Mouse (Mus musculus) heart, adult 9 months (tissue): ENCODE results near the gene Nedd9.

Source experiments
- DNase-seq, 2 experiments: peaks; one replicate each; pipeline ENCODE4 v3.0.0; 2022; ENCODE audit warnings: low spot score in 2 of 2

Nedd9 gene

DNA sequence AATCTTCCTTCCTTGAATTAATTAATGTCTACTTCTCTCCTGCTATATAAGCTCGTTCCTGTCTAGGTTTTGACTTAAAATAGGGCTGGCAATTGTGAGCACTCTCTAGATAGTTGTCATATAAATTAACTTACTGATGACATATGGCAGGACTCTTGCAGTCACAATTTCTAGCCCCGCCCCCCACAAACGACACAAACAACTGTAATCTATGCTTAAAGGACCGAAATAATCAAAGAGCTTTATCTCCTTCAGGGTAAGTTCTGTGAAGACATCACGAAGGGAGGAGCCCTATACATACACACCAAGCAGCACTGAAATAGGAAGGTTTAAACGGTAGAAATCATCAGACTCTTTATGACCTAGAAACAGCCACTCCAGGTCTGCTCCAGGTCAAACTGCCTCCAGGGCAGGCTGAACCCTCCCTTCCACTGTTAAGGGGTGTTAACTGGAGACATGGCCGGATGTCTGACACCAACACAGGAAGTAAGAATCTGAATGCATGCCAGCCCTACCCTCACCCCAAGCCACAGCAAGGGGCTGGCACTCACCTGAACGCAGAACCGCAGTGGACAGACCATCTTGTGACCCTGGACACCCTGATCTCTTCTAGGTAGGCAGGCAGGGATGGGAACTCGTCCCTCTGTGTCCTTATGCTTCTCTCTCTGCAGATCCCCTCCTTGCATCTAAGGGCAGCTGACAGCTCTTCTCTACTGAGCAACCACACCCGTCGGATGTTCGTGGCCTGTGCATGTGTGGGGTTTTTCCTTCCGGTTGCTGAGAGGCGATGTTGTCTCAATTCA lies at the start of gene Nedd9:
Gene Nedd9, minus strand, starts transcription at position 757 of the 803 bp plus-strand sequence.
- peak; percentile 73 to 80 for DNase-seq

DNA sequence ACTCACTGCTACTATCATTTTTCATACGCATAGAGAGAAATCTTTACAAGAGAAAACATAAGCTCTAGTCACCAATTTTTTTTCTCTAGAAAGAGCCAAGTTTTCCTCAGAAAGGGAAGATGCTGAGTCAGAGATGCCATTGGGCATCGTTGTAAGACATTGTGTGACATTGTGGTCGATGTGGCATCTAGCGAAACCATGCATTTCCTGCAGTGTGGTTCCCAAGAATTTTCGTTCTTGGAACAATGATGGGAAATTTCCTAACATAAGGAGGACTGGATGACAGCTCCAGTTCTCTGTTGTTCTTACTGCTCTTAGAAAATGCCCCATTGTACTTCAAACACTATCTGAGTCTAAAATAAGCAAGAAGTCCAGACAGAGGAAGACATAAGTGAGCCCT lies 45.5 kb upstream of the Nedd9 start:
- no peak for DNase-seq

DNA sequence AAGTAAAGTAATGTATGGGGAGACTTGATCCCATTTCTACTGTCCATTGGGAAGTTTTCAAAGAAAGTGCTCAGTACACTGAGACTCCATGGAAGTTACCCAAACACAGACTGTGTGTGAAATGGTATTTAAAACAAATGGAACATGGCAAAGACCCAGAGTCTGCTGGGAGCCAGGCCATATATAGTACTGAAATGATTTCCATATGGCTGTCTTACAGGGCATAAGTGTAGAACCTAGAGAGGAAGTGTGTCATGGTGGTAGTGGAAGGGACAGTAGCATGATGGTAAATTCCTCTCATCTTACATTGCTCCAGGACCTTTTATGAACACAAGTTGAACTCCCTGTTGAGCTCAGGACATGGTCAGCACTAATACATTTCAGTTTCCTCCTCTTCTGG lies 43.2 kb upstream of the Nedd9 start:
- no peak for DNase-seq

DNA sequence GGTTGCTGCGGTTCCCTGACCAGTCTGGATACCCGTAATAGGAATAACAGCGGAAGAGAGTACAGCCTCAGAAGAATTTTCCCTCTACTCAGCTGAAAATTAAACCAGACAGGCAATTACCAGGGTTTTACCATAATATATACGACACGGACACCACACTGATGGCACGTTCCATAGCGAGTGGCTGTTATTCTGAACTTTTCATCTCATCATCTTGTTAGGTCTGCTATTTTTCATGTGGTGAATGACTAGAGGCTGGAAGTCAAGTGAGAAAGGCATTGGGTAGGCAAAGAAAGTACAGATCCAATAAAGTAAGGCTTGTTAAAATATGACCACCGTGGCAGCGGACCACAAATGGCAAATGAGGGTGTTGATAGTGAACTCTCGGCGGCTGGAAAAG lies 37.0 kb upstream of the Nedd9 start:
- DNase-seq: no peak

DNA sequence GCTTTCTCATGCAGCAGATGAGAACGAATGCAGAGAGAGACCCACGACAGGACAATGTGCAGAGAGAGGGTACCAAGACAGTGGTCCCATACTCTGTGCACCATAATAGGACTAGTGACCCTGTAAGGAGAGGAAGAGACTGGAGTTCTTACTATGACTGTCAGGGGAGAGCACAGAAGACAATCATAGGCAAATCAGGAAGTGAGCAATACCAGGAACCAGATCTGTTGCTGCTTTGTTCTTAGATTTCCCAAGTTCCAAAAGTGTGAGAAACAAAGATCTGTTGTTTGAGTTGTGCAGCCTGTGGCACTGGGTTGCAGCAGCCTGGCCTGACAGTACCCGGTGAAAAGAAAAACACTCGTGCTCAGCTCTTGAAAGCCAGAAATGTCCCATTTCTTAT lies 34.1 kb upstream of the Nedd9 start:
- no peak for DNase-seq

DNA sequence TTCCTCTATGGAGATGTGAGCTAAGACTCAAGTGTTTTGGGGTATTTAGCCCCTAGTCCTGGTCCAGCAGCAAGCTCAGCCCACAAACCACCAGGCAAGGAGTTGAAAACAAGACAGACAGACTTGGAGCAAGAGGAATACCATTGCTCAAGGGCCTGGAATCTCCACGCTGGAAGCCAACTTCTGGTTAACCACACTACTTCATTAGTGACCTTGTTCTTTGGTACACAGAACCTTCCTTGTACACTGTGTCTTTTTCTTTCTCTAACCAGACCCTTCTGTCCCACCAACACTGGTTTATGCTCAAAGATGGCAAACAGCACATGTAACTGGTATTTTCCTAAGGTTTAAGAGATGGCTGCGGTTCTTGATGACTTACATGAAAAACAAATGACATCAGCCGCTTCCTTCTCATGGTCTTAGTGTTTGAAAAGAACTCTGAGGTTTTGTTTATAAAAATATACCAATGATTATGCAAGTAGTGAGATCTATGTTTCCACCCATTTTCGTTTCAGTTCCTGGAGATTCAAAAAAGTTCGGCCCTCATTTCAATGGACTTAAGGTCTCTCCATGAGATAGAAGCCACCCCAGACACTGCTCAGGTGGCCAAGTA lies 33.5 kb upstream of the Nedd9 start:
- no peak for DNase-seq

DNA sequence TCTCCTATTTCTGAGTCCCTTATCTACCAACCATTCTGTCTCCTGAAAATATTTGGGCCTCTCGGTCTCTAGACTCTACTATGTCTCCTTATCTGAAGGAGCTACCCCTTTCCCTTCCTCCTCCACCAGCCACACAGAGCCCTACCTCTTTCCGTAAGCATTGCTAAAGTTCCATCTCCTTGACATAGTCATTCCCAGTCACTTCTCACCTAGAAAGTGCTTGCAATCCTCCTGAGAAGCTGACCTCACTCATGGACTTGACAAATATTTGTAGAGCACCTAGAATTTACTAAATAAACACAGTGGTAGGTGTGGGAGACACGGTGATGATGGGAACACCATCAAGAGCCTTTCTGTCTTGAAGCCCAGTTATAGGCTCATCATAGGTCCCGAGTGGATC lies 32.6 kb upstream of the Nedd9 start:
- no peak for DNase-seq

DNA sequence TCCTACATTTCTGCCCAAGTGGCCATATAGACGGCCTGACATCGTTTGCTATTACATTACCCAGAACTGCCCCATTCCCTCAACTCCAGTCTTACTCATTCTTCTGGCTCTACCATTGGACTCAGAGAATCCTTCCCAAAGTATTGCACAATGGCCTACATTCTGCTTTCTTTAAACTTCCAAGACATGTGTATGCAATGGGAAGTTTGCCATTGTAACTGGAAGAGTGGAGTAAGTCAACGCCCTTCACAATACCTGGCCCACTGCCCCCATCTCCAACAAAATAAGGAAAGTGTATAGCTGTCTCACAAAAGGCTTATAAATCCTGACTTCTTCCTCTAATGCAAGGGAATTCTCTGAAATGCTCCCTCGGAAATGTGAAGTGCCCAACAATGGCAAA lies 30.0 kb upstream of the Nedd9 start:
- DNase-seq: peak; percentile 31 to 37

DNA sequence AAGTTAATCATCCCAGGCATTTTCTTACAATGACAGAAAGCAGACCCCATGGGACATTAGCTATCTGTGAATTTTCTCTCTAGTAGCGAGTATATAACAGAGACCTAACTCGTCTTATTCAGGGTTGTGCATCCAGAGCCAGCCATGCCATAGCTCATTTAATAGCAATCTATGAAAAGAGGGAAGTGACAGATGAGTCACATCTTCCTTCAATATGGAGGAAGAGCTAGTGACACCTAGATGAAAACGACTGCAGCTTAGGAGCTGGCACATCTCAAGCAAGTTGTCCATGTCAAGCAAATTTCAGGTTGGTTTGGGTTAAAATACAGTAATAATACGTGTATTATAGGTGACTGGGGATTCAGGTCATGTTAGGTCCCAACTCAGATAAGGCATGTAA lies 28.6 kb upstream of the Nedd9 start:
- DNase-seq: no peak

DNA sequence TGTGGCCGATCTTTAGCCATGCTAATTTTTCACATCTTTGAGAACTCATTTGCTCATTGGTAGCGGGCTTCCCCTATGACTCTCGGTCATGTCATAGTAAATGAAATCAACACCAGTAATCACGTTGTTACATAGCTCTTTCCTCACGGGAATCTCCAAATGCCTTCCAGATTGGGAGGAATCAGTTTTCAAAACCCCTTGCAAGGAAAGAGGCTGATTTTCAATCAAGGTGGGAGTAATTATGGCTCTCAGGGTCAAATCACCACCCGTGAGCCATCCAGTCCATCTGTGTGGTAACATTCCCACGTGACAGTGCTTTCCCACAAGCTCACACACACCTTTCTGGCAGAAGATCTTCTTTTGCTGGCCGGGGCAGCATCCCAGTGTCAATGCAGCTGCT lies 27.8 kb upstream of the Nedd9 start:
- DNase-seq: no peak

DNA sequence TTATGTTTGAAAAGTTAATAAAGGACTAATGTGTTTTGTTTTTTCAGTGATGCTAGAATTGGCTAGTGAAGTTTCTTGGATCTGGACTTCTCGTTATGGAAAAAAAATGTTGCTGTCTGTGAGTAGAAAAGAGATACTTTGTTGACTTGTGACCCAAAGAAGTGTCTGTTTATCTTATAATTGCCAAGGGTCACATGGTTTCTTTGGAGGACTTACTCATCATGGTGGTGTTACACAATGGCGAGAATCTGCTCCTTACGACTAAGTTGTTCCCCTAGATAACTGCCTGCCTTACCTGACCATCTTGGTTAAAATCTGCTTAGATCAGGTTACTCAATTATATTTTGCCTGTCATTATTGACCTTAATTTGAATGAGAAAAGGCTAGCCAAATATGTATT lies 26.3 kb upstream of the Nedd9 start:
- no peak for DNase-seq

DNA sequence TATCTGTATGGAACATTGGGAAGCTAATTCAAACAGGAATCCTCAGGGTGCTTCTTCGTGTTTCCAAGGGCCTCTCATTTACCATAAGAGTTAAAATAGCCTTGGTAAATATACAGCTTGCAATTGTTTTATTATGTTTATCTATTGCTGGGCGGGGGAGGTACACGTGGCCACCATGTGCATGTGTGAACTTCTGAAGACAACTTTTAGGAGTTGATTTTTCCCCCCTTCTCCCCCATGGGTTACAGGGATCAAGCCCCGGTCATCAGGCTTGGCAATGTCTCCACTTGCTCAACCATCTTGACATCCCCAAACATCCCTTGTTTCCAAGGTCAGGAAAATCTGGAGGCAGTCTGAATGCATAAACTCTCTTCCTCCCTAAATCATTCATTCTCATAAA lies 25.1 kb upstream of the Nedd9 start:
- DNase-seq: no peak

DNA sequence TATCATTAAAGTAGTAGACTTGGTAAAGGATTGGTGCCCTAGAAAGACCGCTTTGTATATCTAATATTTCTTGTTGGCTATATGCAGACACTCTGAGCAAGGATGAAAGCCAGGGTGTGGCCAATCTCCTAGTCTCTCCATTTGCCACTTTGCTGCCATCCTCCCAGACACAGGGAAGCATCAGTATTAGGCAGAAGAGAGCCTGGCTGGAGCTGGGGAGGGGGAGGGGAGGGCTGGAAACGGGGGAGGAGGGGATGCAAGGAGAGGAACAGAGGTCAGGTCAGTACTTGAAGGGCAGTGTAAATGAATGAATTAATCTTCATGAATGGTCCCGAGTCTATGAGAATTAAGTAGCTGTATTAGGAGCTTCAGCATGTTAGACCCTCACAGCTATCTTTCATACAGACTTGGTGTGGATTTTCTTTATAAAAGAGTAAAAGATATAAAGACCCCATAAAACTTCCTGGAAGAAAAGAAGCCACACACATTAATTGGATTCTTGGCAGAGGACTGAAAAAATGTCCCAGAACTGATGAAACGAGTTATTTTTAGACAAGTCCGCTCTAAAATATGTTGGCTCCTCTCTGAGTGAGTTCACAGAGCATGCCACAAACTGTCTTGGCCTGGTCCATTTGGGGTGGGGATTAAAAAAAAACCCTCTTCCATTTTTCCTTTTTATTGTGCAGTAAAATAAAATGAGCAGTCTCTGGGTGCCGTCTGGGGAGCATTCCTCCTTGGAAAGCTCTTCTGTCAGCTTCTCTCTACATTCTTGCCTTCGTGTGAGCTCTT lies 23.7 kb upstream of the Nedd9 start:
- DNase-seq: peak; percentile 53 to 65

DNA sequence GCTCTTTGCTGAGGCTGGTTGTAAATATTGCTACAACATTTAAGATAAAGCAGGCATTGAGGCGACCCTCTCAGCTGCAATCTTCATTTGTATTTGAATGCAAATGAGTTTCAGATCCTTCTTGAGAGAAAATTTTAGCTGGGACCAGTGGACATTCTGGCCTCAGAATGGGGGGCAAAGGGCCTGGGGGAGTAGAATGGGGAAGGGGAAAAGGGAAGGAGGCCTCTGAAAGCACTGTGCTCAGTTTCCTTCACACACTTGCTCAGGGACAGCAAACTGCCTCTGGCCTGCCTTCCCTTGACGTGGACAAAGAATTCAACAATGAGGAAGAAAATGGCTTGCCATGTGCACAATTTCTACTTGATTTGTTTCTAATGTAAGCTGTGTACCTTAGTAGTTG lies 18.4 kb upstream of the Nedd9 start:
- no peak for DNase-seq

DNA sequence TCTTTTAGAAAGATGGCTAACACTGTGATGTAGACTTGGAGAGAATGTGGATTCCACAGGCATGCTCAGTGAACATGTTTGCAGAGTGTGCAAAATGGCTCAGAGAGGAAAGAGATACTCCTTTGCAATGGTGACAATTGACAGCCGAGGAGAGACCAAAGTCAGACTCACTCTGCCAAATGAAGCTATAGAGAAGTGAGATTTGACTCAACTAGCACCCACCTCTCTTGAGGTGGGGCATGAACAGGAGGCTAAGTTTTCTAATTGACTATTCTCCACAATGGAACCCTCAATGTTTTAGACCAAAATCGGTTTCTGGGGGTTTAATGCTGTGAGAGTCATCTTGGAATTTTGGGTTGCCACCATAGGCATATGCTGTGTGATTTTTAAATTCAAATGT lies 17.8 kb upstream of the Nedd9 start:
- DNase-seq: no peak

DNA sequence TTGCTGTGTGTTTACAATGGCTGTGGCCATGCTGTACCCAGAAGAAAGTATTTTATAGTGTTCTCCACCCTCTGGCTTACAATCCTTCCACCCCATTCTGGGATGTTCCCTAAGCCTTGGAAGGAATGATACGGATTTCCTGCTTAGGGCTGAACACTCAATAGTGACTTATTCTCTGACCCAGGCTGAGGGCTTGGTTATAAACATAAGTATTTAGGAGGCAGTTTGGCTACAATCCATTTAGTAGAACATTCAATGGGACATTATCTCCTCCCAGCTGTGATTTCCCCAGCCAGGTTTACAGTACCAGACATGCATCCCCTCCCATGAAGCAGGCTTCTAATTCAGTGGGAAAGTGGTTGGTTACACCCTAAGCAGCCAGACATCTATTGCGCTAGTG lies 17.3 kb upstream of the Nedd9 start:
- no peak for DNase-seq

DNA sequence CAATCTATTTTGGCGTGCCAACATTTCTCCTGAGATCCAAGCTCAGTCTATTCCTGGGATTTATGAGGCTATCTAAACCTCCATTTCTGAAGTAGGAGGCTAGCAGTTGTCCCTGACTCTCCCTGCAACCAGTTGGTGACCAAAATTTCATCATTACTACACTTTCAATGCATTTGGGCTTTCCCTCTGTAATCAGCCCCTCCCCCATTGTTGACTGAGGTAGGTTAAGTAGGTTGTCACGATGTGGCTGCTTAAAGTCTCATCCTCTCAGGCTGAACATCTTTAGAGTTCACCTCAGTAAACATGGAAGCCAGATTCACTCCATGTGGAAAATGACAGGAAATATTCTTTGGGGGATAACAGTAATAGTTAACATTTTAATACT lies 15.7 kb upstream of the Nedd9 start:
- DNase-seq: no peak

DNA sequence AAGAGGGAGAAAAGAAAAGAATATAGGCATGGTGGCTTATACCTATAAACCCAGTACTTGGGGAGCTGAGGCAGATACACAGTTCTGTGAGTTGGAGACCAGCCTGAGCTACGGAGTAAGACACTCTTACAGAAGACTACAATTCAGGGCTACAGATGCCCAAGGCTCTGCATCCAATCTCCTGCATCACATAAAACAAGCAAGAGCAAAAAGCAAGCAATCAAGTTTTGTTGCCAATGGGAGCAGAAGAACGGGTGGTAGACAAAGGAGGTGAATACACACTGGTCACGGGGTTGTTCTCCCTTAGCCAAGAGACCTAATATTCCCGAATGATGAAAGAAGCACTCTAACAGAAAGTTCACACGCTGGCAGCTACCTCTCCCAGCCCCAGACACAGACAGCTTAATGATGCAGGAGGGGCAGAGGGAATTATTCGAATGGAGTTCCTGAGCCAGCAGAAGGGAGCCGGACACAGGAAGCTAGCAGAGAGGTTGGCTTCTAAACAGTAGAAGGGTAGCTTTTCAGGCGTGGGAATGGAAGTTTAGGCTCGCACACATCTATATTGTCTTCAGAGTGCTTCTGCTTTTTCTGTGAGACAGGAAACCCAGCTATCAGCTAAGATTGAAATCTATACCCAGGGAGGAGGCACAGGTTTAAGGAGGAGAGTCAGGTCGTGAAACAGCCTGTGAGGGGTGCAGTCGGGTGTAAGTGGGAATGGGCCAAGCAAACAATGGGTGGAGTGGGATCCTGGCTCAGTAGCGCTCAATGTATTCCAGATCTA lies 15.2 kb upstream of the Nedd9 start:
- no peak for DNase-seq

DNA sequence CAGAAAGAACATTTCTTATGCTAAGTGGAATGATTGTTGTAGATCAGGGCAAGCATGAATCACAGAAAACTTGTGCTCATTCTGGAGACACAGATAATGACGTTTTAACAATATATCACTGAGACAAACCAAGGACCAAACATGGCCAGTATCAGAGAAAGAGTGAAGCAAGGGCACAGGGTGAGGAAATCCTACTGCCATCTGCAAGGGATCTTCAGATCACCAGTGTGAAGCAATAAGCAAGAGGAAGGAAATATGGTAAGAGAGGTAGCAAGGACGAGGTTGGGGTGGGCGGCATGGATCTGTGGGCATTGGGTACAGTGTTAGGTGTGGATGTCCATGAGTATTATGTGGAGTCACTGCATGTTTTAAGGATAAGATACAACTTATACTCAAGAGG lies 13.6 kb upstream of the Nedd9 start:
- no peak for DNase-seq

DNA sequence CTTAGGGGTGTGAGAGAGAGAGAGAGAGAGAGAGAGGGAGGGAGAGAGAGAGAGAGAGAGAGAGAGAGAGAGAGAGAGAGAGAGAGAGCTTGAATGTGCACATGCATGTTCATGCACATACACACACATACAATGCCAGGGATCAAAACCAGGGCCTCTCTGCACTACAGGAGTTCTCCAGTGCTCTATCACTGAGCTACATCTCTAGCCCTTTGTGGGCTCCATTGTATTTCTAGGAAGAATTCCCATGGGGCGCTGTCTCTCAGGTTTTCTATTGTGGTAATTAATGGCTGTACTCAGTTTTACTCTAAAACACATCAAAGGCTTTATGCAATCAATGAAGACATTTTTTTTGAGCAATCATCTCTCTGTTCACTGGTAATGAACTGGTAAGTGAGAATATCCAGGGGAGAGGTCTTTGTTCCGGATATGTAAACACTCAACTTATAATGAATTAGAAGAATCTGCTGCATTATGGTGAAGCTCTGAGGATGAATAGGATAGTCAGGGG lies 11.5 kb upstream of the Nedd9 start:
- no peak for DNase-seq

DNA sequence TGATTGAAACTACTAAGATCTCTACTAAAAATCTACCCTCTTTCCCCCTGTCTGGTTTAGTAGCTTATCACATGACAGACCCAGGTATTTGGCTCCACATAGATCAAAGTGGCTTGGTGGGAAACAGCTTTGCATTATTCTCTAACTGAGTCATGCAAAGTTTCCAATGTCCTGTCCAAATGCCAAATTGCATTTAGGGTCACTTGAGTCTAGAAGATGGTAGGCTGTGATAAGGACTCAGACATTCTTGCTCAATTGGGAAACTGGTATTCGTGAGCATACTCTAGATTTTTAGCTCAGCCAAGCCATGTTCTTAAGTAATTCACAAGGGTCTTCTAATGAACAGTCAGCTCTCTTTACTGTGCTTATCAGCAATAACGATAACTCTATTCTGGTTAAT lies 7.5 kb upstream of the Nedd9 start:
- DNase-seq: no peak
